Mouse (Mus musculus) brain, embryonic 14.5 days (tissue): Measurements from ENCODE around the gene Crcp. TPM values are rescaled to one million over a fixed set of nuclear protein-coding genes. Genes with fewer than 3 reads are reported as not detected.

Experiments used
- DNase-seq: peaks from one replicate; pipeline ENCODE4 v3.0.0-alpha.2; 2011; ENCODE audit warnings: low read depth
- CTCF ChIP-seq: fragments of 200-500 bp; IDR thresholded peaks from 2 replicates; pipeline ENCODE4 v1.5.1; 2012; ENCODE audit warnings: inconsistent platforms, mild to moderate bottlenecking, moderate library complexity, borderline replicate concordance; ENCODE audit not compliant: insufficient read depth, insufficient read length; ENCODE audit errors: extremely low read depth
- POLR2A ChIP-seq: fragments of 200-500 bp; IDR thresholded peaks from 2 replicates; pipeline ENCODE4 v1.6.1; 2012; ENCODE audit warnings: mild to moderate bottlenecking, inconsistent platforms, borderline replicate concordance; ENCODE audit not compliant: poor library complexity, insufficient read depth, insufficient read length, severe bottlenecking; ENCODE audit errors: extremely low read depth
- polyA plus RNA-seq: library from polyadenylated mRNA; depleted of rRNA; stranded (reverse); fragments of >200 nt; gene quantifications from 2 replicates; pipeline ENCODE4 v1.2.3, GENCODE M21; 2012; rRNA removed

The Crcp gene
- polyA plus RNA-seq: 37.6 and 51.0 TPM in 2 replicates

DNA sequence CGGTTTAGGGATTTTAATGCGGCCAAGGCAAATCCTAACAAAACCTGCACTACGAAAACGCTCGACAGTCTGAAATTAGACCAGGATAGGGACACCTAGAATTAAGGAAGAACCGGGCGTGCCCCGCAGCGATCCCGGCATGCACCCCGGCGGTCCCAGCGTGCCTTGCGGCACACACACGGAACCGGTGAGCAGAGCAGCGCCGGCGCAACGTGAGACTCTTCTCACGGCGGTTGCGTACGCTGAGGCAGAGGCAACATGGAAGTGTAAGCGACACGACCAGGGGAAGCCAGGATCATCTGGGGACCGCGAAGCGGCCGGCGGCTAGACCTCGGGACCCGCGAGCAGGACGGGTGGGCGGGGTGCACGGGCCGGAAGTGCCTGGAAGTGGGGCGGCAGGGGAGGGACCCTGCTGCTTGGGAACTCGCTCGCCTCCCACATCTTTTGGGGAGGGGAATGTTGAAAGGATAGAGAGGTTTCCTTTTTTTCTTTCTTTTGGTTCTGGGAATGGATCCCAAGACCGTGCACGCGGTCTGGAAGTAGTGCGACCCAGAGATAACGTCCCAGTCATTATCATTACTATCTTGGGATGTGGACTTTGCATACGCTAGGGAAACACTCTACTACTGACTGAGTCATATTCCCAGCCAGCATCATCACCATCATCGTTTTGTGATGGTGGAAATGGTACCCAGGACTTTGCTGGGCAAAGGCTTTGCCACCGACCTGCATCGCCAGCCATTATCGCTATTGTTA lies at the start of gene Crcp, which contains the start of gene Asl:
Gene Crcp, plus strand, starts transcription at position 149 of the 756 bp plus-strand sequence.
Gene Asl, minus strand, starts transcription at position 106 of the 756 bp plus-strand sequence.
- DNase-seq: peak; percentile 92
- peak; percentile 37; the same call in 1 of the 2 replicates for TF ChIP-seq POLR2A
- TF ChIP-seq CTCF: no peak

- no peak for DNase-seq
- TF ChIP-seq CTCF (no peak), POLR2A (no peak)
Measured at GRCm38 (mm10) chr5:129980216-129980615, 48.9 kb upstream of the Crcp start.

DNA sequence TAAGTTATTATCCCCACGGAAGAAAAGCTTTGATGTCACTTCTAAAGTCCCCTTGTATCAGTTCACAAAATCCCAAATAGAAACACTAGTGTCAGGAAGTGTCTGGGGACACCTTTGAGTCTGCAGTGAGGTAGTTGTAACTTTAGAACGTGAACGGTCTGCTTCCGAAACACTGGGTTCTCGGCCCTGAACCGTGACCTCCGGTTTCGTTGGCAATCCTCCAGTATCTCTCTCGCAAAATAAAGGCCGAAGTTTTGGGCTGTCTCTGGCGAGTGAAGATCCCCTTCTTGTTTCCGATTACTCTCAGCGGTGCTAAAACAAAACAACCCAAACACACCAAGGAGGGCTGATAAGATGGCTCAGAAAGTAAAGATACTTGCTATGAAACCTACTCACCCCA lies 39.7 kb upstream of the Crcp start:
- TF ChIP-seq POLR2A (no peak), CTCF (no peak)
- DNase-seq: no peak

GRCm38 (mm10) chr5:129991898-129992297 lies 37.2 kb upstream of the Crcp start:
- TF ChIP-seq POLR2A (no peak), CTCF (no peak)
- DNase-seq: no peak

DNA sequence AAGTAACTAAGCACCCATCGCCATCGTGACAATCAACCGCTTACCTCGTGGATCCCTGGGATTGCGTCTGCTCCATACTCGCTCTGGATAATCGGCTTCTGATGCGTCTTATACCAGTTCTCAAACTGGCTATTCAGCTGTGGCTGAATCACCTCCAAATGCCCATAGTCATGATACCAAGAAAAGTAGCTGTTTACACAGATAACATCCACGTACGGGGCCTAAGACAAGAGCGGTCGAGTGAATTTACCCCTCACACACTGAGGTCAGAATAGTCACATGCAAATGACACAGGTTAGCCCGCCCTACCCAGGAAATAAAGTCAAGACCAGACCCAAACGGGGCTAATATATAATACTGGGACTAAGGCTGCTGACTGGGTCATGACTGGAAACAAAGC lies 35.7 kb upstream of the Crcp start:
- TF ChIP-seq POLR2A (no peak), CTCF (no peak)
- DNase-seq: no peak

DNA sequence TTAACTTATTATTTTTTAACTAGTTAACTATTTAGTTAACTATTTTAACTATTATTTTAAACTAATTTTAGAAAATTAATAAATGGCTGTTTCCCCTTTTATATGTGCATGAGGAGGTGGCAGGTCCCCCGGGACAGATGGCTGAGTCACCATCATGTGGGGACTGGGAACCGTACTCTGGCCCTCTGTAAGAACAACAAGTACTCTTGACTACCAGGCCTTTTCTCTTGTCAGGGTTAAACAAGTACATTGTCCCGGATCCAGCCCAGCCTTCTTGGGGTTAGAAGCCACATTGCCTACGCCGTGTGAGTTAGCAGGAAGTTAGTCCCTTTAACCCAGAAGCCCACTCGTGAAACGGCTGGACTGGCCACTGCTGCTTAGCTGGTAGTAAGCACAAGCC lies 34.1 kb upstream of the Crcp start:
- DNase-seq: no peak
- TF ChIP-seq CTCF (no peak), POLR2A (no peak)

GRCm38 (mm10) chr5:129997700-129998099 lies 31.4 kb upstream of the Crcp start:
- TF ChIP-seq POLR2A: no peak
- TF ChIP-seq CTCF: 0 out of 2 replicates have a peak, but pooled peaks have one; percentile 3
- no peak for DNase-seq

GRCm38 (mm10) chr5:129999097-129999496 lies 30.0 kb upstream of the Crcp start:
- TF ChIP-seq CTCF (peak; percentile 82), POLR2A (no peak)
- peak; percentile 75 for DNase-seq

DNA sequence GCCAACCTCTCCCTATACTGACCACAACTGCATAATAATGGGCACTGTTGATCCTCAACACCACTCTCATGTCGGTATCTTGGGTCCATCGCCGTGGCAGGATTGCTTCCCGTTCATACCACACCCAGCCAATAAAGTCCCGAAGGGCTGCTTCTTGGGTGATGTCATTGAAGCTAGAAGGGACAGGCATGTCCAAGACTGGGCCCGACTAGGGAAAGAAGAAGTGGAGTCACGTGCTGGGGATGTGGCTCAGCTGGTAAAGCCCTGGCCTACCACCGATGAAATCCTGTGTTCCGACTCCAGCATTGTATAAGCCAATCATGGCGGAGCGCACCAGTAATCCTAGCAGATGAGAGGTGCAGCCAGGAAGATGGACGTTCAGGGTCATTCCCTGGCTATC lies 28.4 kb upstream of the Crcp start:
- no peak for TF ChIP-seq POLR2A
- no peak for TF ChIP-seq CTCF
- no peak for DNase-seq

DNA sequence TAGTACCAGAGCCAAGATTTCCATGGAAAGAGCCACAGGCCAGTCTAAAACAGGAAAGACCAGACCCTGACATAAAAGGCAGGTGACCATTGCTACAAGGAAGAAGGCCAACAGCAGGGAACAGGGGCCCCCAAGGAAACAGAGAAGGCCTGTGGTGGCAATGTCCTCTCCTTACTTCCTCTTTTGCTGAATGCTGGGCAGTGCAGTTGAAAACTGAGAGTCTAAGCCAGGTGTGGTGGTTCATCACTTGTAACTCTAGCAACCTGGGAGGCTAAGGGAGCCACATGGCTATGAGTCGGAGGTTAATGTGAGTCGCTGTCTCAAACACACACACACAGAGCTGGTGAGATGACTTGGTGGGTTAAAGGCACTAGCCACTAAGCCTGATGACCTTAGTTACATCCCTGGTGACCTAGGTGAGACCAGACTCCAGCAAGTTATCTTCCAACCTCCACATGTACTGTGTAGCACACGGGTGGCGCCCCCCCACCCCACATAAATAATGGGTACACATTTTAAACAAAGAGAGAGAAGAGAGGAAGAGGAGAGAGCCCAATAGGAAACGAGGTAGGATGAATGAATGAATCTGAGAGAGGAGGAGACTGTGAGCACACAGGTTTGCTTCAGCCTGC lies 27.6 kb upstream of the Crcp start:
- TF ChIP-seq POLR2A: no peak
- no peak for TF ChIP-seq CTCF
- no peak for DNase-seq

GRCm38 (mm10) chr5:130002301-130003146 lies 26.6 kb upstream of the Crcp start, which contains the start of gene Gusb:
Gene Gusb (minus strand): TSS chr5:130003049.
- TF ChIP-seq CTCF (no peak), POLR2A (peak; percentile 15; the same call in 1 of the 2 replicates)
- peak; percentile 83 for DNase-seq
